Mouse (Mus musculus): ENCODE results near the gene Shank3. TPM values are rescaled to one million over a fixed set of nuclear protein-coding genes. Genes with fewer than 3 reads are reported as not detected.

Shank3 gene
- total RNA-seq, 2 experiments from 2014 or later: 28.8 to 32.5 TPM

DNA sequence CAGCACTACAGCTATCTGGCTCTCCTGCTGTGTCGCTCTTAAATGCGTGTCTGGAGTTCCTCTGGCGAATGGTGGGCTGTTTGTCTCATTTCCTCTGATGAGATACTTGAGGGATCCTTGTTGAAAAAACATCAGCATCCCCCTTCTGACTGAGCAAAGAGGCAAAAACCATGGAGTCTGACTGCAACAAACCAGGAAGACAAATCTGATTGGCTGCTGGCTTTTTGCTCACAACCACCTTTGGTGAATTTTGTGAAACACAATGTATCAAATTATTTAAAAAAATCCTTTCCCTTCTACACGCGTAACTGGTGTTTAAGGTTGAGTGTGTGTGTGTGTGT, 23.0 kb upstream of the Shank3 start:
- DNase-seq (ENCODE audit: low spot score in 2 of 2): no peak

DNA sequence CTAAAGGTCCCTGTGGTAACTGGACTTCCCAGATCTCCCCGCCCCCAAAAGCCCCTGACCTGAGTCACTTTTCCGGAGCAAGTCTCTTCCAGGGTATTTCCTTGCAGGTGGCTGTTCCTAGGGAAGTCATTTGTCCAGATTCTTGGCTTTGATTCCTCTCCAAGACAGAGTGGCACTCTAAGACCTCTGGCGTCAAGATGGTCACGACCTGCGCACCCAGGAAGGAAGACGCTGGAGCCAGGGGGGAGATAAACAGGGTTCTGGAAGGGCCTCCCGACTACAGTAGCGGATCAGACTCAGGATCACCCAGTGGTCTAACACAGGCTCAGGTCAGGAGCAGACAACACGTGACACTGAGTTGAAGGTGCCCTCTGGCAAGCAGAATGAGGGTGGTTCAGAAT, 22.3 kb upstream of the Shank3 start, which contains the start of gene Arsa:
Gene Arsa, minus strand, starts transcription at position 335 of the 401 bp plus-strand sequence.
- DNase-seq (ENCODE audit: low spot score in 2 of 2): no peak

DNA sequence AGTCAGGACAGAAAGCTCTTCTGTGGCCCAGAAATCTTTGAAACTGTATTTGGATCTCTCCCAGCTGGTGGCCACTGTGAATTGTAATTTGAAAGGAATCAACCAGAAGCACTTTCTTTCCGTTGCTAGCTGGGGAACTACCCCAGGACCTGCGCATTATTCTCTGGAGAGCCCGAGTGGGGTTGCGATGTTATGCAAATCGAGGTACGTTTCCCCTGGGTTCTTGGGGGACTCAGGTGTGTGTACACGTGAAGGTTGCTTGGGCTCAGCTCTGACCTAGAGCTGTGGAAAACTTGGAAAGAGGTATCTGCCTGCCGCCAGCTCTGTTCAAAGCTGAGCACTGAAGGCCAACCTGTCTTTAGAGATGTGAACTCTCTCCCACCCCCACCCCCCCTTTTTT, 21.6 kb upstream of the Shank3 start:
- no peak for DNase-seq (ENCODE audit: low spot score in 2 of 2)

DNA sequence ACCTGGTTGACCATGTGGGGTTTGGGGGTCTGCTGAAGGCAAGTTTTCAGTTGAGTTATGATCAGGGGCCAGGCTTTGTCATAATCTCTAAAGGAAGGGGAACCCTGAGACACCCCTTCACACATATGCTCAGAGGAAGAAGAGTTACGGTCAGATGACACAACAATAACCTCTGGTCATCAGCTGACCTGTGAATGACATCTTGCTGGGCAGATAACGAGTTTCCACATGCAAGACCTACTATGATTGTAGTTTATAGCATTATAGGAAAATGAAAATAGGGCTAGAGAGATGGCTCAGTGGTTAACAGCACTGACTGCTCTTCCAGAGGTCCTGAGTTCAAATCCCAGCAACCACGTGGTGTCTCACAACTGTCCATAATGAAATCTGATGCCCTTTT, 20.8 kb upstream of the Shank3 start:
- no peak for DNase-seq (ENCODE audit: low spot score in 2 of 2)

DNA sequence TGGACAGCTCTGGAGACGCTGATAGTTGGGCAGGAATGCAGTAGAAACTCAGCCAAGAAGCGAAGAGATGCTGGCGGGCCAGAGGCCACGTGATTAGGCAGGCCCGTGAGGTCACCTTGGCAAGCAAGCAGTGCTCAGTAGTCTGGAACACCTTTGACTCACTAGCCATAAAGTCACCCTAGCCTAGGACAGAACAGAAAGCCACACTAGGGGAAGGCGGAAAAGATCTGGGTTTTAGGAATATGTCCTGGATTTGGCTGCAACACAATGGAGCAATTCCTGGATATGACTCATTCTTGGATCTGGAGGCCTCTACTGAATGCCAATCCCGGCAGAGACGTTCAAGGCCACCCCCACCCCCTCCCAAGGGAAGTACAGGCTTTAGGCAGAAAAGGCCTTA, 18.8 kb upstream of the Shank3 start:
- DNase-seq (ENCODE audit: low spot score in 2 of 2): peak; percentile 38 to 52

DNA sequence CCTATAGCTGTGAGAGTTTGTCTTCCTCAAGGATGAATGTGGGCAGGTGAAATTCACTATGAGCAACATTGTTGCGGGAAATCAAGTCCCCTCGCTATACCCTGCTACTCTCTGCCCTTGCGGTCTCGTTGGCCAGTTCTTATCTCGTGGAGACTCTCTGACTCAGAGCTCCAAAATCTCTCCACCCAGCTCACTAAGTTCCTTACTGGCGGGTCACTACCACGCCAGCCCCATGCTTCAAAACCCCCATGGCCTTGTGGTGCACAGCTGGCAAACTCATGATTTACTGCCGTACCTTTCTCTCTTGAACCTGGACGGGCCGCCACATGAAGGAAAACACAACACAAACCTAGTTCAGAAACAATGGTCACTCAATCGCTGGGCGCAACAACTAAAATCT, 11.2 kb upstream of the Shank3 start:
- no peak for DNase-seq (ENCODE audit: low spot score in 2 of 2)

DNA sequence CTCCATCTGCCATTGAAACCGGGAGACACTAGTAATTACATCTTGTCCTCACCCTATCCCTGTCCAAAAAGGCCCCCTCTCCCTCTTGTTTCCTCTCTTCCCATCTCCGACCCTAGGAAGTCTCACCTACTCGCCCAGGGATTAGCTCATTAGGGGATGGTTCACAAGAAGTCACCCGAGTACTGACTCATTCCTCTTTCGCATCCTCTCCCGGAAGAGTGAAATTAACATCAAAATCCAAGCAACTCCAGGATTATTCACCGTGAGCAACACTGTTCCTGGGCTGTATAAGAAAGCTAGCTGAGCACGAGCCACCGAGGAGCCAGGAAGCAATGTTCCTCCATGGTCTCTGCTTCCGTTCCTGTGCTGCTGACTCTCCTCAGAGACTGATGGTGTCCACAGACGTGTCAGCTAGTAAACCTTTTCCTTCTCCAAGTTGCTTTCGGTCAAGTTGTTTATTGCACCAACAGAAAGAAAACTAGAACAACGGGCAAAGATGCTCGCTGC, 10.8 kb upstream of the Shank3 start:
- DNase-seq (ENCODE audit: low spot score in 2 of 2): no peak

DNA sequence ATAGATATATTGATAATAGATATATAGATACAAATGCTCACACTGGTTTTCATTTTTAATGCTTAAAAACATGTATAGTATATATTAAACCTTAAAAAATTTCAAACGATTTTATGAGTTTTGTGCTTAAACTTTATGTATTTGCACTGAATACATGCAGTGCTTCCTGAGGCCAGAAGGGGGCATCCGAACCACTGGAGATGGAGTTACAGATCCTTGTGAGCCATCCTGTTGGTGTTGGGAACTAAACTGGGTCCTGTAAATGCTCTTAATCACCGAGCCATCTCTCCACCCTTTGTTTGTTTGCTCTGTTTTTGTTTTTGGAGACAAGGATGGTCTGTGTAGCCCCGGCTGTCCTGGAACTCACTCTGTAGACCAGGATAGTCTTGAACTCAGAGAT, 4.5 kb upstream of the Shank3 start:
- DNase-seq (ENCODE audit: low spot score in 2 of 2): no peak

DNA sequence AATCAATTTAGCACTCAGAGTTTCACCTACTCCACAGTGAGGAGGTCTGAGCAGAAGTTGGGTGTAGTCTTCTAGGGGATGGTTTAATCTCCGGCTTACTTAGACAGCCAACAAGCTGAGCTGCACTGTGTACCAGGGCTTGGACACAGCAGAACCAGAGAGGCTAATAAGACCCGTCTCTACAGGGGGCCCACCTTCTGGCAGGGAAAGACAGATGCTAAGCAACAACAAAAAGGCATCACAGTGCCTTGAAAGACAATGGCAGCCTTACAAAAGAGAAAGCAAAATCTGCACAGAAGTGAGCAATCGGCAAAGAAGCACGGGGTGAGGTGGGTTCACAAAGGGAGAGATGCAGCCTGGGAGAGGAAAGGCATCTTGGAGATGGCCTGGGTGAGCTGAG, 3.3 kb upstream of the Shank3 start:
- no peak for DNase-seq (ENCODE audit: low spot score in 2 of 2)

DNA sequence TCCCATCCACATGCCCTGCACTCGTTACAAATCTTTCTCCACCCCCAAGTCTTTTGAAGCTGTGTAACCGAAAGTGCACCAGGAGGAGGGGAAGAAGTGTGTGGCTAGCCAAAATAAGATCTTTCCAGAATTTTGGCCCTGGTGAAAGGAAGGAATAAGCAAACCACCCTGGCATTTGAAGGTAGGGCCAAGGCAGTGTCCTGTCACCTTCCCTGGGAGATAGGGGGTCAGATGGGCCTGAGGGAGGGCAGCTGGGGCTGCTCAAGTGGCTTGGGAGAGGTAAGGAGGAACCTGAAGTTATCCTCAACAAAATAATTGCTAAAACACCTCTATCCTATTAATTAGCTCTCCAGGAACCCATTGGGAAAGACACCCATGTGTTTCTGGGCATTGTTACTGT, 2.6 kb upstream of the Shank3 start:
- DNase-seq (ENCODE audit: low spot score in 2 of 2): no peak

DNA sequence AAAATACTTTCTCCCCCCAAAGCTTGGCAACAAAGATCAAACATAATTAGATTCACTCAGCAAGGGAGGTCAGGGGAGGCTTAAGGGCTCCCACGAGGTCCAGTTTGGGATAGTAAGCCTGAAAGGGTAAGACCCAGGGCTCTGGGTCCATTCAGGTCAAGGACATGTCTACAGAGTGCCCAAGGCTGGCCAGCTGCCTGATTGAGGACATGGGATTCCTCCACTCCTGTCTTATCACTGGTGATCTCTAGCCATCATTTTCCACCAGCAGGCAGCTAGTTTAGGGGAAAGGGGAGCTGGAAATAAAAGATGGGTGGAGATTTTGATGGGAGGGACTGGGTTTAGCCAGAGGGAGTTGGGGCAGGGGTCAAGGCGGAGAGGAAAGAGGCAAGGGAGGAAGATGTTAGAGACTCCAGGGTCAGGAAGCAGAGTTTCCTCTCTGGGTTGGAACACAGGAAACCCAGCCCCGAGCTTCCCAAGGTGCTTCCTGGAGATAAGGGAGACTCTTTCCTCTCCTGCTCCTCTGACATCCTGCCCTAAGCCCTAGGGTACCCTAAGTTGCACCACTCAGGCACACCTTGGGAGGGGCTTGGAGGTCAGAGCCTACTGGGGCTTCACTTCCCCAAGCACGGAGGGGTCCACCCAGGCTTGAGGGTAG, 1.9 kb upstream of the Shank3 start:
- no peak for DNase-seq (ENCODE audit: low spot score in 2 of 2)

DNA sequence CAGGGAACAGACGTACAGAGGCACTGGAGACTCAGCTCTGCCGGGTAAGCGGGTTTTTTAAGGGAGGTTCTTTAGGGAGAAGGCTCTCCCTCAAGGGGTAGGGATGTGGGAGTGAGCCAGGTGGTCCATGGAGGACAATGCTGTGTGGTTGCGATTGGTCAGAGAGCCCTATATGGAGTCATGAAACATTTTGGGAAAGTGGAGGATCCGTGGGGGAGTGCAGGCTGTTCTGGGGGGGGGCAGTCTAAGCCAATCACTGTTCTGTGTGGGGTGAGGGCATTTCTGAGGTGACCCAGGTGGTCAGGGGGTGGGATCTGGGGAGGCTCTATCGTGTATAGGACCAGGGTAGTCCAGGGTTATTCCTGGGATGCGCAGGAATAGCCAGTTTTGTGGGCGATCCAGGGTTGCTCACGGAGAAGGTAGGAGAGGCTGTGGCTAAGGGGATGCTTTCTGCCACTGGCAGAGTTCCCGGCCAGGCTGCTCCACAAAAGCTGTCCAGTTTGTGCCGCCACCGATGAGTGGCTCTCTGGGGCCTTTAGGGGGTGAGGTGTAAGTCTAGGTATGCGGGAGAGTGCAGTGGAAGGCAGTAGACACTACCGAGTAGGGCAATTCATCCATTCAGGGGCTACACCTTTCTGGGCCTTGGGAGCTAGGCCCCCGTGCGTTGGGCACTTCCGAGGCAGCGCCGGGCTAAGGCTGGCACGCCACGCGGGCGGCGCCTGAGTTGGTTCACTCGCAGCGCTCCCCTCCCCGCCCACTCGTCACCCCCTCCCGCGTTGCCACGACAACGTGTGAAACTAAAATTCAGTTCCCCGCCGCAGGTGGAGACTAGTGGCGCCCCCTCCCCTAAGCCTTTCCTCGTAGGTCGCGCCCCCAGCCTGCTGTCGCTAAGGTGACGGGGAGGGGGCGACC, 1.1 kb upstream of the Shank3 start:
- DNase-seq (ENCODE audit: low spot score in 2 of 2): peak in 1 of 2 experiments; percentile 47

DNA sequence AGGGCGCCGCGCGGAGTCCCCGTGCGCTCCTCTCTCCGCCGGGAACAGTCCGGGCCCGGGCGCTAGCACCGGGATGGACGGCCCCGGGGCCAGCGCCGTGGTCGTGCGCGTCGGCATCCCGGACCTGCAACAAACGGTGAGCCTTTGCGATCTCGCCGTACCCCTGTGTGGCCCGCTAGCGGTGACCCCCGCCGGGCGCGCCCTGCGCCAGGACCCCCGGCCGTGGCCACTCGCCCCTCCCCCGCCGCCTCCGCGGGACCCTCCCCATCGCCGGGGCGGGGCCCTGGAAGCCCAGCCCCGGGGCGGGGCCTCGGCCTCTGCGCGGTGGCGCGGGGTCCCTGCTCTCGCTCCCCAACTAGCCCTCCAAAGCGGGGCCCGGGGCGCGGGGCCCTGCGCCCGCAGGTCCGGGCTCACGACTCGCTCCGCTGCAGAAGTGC, 379 bp downstream of the Shank3 start:
- DNase-seq (ENCODE audit: low spot score in 2 of 2): peak; percentile 42 to 56

DNA sequence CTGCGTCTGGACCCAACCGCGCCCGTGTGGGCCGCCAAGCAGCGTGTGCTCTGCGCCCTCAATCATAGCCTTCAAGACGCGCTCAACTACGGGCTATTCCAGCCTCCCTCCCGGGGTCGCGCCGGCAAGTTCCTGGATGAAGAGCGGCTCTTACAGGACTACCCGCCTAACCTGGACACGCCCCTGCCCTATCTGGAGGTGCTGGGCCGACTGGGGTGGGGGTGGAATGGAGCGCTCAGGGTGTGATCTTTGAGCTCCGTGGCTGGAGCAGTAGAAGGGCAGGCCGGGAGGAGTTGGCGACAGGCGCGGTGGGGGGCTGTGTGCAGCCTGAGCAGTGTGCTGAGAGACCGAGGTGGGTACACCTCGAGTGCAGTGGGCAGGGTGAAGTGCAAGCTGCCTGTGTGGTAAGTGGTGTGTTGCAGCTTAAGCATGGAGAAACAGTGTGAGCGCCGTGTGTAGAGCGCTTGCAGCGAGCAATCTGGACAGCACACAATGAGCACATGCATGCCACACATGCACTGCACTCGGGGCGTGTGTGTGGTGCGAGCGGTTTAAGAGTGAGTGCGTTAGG, 883 bp downstream of the Shank3 start:
- DNase-seq (ENCODE audit: low spot score in 2 of 2): no peak

DNA sequence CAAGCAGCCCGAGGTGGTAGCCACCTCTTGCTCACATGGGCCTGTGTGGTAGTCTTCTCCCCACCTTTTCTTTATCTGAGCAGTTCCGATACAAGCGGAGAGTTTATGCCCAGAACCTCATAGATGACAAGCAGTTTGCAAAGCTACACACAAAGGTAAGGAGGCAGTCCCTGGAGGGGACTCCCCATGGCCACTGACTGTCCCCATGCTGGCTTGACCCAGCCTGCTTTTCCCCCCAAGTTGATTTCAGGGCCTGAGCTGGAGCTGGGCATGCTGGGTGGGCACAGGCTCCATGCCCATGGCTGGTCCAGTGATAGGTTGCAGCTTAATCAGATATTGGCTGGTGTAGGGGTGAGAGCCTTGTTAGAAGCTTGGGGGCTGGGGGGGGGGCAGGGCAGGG, 1.9 kb downstream of the Shank3 start:
- DNase-seq (ENCODE audit: low spot score in 2 of 2): no peak

DNA sequence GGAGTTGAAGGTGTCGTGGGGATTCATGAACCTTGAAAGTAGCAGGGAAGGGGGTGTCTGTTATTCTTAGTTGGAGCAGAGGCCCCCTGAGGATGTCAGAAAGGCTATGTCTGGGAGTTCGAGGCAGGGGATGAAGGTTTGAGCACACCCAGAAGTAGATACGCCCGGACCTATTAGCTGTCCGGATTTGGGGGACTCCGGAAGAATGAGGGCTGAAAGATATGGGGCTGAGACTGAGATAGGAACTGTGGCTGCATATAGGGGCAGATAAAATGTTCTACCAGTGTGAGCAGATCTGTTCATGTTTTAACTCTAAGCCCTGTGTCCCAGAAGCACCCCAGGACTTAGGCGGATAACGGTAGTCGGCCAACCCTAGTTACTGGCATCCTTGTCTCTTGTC, 5.4 kb downstream of the Shank3 start:
- DNase-seq (ENCODE audit: low spot score in 2 of 2): no peak

DNA sequence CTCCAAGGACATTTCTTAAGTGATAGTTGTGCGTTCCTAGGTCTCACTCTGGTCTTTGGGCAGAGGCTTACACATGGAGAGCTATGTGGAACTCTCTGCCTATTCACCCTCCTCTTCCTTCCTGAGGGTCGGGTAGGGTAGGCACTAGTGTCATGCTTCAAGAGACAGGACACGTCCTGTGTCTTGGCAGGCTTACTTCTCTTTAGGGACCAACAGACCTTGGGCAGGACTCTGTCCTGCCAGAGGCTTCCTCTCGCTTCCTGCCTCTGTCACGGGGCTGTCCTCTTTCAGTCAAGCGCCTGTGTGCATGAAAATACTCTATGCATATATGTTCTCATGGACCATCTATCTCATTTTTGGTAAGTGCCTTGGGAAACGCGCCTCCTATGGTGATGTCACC, 8.3 kb downstream of the Shank3 start:
- no peak for DNase-seq (ENCODE audit: low spot score in 2 of 2)

DNA sequence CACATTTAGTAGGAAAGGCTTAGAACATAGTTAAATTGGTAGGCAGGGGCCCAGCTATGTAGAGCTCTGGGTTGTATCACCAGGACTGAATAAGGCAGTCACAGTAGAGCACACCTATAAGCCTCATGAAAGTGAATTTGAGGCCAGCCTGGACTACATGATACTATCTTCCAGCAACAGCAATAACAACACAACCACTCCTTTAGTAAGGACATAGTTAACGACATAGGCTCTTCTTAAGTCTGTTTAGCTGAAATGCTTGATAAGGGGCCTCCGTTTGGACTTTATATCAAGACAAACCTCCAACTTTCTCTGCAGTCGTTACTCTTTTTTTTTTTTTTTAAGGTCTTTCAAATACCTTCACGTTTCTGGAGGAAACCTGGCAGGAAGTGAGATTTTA, 13.3 kb downstream of the Shank3 start:
- no peak for DNase-seq (ENCODE audit: low spot score in 2 of 2)

DNA sequence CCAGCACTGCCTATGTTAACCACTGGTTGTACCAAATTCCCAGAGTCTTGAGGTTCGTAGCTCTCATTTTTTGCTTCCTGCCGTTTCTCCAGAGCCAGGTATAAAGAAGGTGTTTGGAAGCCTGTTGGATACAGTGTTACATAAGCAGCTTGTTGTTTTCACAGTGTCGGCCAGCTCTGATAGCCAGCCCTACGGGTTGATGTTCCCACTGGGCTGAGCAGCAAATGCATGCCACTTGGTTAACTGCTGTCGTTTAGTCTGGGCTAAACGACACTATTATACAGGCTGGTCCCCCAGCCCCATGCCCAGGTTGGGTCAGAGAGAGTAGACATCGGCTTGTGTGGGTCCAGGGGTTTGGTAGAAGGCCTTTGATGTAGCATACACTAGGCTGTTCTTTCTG, 22.5 kb downstream of the Shank3 start:
- no peak for DNase-seq (ENCODE audit: low spot score in 2 of 2)

DNA sequence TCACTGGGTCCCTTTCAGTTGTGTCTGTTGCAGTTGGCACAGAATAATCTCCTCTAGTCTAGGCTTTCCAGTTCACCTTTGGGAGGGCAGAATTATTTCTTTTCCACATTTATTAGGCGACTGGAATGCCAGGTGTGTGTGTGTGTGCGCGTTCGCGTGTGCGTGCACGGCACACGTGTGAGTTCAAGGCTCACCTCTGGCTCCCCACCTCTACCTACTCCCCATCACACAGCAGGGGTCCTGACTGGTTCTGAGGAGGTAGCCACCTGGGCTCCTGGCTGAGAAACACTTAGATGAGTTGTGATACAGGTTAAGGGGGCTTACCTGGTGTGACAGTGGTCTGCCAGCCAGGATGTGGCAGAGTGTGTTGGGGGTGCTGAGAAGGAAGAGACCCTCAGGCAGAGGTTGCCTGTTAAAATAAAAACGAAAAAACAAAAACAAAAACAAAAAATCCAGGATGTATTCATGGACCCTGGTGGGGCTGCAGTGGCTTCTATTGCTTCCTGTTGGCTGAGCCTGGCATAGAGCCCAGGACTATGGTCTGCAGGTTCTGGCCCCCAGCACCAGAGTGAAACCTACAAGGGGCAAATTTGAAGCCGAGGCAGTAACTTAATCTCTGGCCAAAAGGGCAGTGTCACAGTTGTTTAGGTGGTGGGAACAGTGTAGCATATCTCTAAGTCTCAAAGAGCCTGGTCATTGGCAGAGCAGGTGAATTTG, 23.3 kb downstream of the Shank3 start:
- DNase-seq (ENCODE audit: low spot score in 2 of 2): no peak

DNA sequence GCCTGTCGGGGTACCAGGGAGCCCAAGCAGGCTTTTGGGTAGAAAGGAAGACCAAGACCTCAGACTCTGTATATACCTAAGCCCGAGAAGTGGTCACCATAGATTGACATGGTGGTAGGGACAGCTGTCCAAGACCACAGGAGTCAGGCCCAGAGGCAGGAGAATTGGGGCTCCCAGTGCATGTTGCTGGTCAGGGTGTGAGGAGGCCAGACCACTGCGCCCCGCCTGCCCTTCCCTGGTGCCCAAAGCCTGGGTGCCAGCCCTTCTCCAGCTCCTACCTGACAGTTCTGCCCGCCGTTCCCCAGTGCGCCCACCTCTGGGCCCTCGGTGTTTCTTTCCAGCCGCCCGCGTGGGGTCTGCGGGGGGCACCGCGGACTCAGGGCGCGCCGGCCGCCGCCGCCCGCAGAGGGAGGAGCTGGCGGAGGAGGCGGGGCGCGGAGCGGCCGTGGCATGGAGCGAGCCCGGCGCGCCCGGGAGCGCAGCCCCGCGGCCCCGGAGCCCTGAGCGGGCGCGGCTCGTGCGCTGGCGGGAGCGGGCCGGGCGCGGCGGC, 23.9 kb downstream of the Shank3 start:
- DNase-seq (ENCODE audit: low spot score in 2 of 2): no peak

All from adrenal gland, adult 18-20 months (tissue).